Mouse (Mus musculus): ENCODE results near the gene Kcnd2. TPM values are rescaled to one million over a fixed set of nuclear protein-coding genes. Genes with fewer than 3 reads are reported as not detected.

Kcnd2 gene
- total RNA-seq, 2 experiments from 2014 or later: not detected

- ATAC-seq (ENCODE audit: poor library complexity, severe bottlenecking): no peak
Observed at GRCm38 (mm10) chr6:21684252-21684651, 468.9 kb downstream of the Kcnd2 start.

DNA sequence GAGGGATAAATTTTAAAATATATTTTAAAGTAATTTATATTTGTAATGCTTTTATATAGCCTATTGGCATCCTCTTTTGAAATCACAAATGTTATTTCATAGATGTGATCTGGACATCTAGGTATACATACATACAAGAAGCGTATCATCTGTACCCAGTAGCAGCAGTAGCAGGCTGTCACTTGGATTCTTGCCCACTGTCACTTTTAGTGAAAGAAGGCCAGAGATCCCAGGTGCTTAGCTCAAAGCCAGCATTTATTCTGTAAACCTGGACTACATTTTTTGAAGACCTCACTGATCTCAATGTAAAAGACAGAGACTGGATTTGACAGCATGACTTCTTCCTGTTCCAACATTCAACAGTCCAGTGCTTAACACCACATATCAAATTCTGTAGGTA lies 471.1 kb downstream of the Kcnd2 start:
- no peak for ATAC-seq (ENCODE audit: poor library complexity, severe bottlenecking)

GRCm38 (mm10) chr6:21692861-21693350 lies 477.6 kb downstream of the Kcnd2 start:
- no peak for ATAC-seq (ENCODE audit: poor library complexity, severe bottlenecking)

DNA sequence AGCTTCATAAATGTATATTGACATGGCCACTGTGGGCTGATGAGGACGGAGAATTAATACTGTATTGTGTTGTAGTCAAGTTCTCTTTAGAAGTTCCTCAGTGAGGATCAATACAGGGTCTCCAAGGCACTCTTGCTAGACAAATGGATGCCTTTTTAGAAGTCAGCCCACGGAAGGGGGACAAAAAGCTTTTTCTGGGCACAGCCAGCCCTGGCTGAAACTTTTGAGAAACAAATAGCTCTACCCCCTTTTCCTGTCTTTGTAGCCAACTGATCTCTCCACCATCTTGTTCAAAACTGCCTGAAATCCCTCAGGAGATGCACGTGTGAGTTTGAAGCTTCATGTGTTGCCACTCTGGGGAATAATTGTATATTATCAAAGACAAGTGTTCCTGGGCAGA lies 482.3 kb downstream of the Kcnd2 start:
- ATAC-seq (ENCODE audit: poor library complexity, severe bottlenecking): no peak

DNA sequence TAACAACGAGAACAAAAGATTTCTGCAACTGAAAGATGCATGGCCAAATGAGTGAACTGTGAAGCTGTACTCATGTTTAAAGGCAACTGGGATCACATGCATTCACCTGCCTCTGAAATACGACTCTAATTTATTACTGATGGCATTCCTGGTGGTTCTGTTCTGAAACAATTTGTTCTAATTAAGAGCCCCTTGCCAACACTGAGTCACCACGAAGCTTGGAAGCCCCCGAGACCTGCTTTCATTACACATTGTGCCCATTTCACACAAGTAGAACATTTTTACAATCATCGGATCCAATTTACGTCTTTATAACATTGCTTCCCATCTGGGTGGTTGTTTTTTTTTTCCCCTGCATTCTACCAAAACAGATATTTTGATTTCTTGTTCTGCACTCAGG lies 485.8 kb downstream of the Kcnd2 start:
- no peak for ATAC-seq (ENCODE audit: poor library complexity, severe bottlenecking)

GRCm38 (mm10) chr6:21709228-21709627 lies 493.9 kb downstream of the Kcnd2 start:
- no peak for ATAC-seq (ENCODE audit: poor library complexity, severe bottlenecking)

GRCm38 (mm10) chr6:21719121-21719520 lies 503.8 kb downstream of the Kcnd2 start:
- ATAC-seq (ENCODE audit: poor library complexity, severe bottlenecking): no peak

DNA sequence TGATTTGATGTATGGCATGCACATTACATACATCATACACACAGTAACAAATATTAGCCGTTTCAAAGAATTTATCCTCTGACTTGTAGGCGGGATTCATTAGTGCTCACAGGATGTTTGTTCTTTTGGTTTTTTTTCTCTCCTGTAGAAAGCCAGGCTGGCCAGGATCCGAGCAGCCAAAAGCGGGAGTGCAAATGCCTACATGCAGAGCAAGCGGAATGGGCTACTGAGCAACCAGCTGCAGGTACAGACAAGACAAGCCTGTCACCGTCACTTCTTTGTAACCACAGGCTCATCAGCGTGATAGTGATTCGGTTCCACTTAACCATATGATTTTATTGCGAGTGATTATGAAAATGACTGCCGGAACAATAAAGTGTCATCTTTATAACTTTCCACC lies 506.9 kb downstream of the Kcnd2 start:
- no peak for ATAC-seq (ENCODE audit: poor library complexity, severe bottlenecking)

DNA sequence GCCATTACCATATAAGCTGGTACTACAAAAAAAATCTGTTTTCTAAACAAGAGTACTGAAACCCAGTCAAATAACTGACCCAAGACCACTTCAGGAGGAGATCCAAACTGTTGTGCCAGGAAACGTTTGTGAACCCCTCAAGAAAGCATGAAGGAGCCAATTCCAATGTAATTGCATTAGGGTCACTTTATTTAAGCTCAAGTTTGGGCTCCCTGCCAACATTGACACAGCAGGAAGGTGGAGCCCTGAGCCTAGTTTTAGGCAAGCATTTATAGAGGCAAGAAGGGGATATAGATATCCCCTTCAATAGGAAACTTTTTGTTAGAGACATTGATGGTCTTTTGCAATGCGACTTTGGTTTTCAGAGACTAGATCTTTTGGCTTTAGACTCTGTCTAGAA lies 525.3 kb downstream of the Kcnd2 start:
- ATAC-seq (ENCODE audit: poor library complexity, severe bottlenecking): no peak

- no peak for ATAC-seq (ENCODE audit: poor library complexity, severe bottlenecking)
Observed at GRCm38 (mm10) chr6:21744615-21745266, 529.4 kb downstream of the Kcnd2 start.

DNA sequence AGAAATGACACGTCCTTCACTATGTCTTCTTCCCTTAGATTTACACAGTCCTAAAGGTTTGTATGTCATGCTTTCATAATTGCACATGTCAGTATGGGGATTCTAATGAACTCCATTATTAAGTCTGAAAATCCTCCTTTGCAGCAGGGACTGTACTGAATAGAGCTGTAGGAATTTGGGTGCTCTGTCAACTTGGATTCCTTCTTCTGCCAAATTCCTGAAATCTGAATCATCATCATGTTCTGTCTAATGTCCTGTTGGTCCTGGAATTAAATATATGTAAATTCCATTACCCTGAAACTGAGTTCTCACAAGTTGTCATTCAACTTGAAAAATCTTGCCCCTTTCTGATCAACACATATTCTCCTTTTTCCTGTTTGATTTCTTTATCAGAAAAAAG lies 532.2 kb downstream of the Kcnd2 start:
- no peak for ATAC-seq (ENCODE audit: poor library complexity, severe bottlenecking)

DNA sequence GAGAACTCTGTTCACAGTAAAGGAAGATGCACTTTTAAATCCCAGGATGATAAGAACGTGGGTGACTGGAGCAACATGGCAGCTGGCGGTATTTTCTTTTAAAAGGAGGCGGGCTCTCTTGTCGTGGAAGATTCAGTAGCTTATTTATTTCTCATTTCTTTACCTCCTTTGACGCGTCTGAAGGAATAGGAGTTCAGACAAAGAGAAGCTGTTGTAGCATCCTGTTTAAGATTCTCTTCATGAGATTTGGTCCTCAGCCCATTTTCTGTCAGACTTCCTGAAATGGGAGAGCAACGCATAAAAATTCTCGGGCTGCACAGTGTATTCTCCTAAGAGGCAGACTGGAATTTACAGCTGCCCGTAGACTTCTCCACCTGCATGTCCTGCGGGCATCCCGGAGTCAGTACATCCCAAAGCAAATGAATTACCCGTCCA lies 552.5 kb downstream of the Kcnd2 start:
- ATAC-seq (ENCODE audit: poor library complexity, severe bottlenecking): no peak

GRCm38 (mm10) chr6:21768745-21769446 lies 553.6 kb downstream of the Kcnd2 start:
- ATAC-seq (ENCODE audit: poor library complexity, severe bottlenecking): no peak

DNA sequence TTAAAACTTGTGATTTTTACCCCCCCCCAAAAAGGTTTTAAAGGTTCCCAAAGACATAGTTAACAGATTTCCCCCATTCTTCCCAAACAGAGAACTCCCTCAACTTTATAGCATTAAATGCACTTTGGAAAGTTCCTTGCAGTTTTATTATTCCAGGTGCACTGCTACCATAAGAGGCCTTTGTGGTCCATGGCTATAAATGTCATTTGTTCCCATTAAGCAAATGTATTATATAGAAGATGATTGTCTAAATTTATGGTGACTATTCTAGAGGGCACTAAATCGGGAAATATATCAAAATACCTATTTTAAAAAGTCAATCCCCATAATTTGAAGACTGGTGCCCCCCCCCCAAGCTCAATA lies 554.1 kb downstream of the Kcnd2 start:
- ATAC-seq (ENCODE audit: poor library complexity, severe bottlenecking): no peak

GRCm38 (mm10) chr6:21774213-21774916 lies 559.1 kb downstream of the Kcnd2 start:
- ATAC-seq (ENCODE audit: poor library complexity, severe bottlenecking): no peak

Data from megakaryocyte, adult 5-6 weeks (primary cell).